Mouse (Mus musculus) hindbrain, embryonic 12.5 days (tissue): ENCODE data around the gene Sstr3. TPM values are rescaled to one million over a fixed set of nuclear protein-coding genes. Genes with fewer than 3 reads are reported as not detected.

ENCODE experiments used
- ATAC-seq: fragments of 200-750 bp; cut with Nextera tagmentation; 2 replicates; pipeline ENCODE4 v1.8.0; 2017; ENCODE audit warnings: moderate TSS enrichment; ENCODE audit not compliant: low FRiP score
- H3K27ac ChIP-seq: fragments of 300-500 bp; sonication (generic); 2 replicates; pipeline ENCODE4 v1.5.1; 2016; ENCODE audit warnings: mild to moderate bottlenecking
- H3K27me3 ChIP-seq: fragments of 300-500 bp; sonication (generic); 2 replicates; pipeline ENCODE4 v1.6.1; 2016; ENCODE audit warnings: mild to moderate bottlenecking
- H3K36me3 ChIP-seq: fragments of 300-500 bp; sonication (generic); 2 replicates; pipeline ENCODE4 v1.6.1; 2016; ENCODE audit warnings: mild to moderate bottlenecking
- H3K4me1 ChIP-seq: fragments of 300-500 bp; sonication (generic); 2 replicates; pipeline ENCODE4 v1.6.1; 2016
- H3K4me2 ChIP-seq: fragments of 300-500 bp; sonication (generic); replicated peaks from 2 replicates; pipeline ENCODE4 v1.6.1; 2016; ENCODE audit warnings: mild to moderate bottlenecking
- H3K4me3 ChIP-seq: fragments of 300-500 bp; sonication (generic); 2 replicates; pipeline ENCODE4 v1.5.1; 2016; ENCODE audit warnings: mild to moderate bottlenecking
- H3K9ac ChIP-seq: fragments of 300-500 bp; sonication (generic); 2 replicates; pipeline ENCODE4 v1.6.1; 2016; ENCODE audit warnings: mild to moderate bottlenecking, moderate library complexity
- H3K9me3 ChIP-seq: fragments of 300-500 bp; sonication (generic); replicated peaks from 2 replicates; pipeline ENCODE4 v1.6.1; 2016; ENCODE audit warnings: mild to moderate bottlenecking
- WGBS: fragments of 180-500 bp; shearing (Covaris S2); methylation state at CpG from one replicate; pipeline ENCODE4 v1.1.7; 2016; 5-methylcytosine and 5-hydroxymethylcytosine counted together
- polyA plus RNA-seq: library from polyadenylated mRNA; unstranded; fragments of >200 nt; fragmentation: Nextera tagmentation; extraction: Ambion mirVana; gene quantifications from 2 replicates; pipeline ENCODE4 v1.2.1, GENCODE M21; 2016

The Sstr3 gene
- polyA plus RNA-seq, 1 experiment from 2014 or later, result 0.09 TPM

DNA sequence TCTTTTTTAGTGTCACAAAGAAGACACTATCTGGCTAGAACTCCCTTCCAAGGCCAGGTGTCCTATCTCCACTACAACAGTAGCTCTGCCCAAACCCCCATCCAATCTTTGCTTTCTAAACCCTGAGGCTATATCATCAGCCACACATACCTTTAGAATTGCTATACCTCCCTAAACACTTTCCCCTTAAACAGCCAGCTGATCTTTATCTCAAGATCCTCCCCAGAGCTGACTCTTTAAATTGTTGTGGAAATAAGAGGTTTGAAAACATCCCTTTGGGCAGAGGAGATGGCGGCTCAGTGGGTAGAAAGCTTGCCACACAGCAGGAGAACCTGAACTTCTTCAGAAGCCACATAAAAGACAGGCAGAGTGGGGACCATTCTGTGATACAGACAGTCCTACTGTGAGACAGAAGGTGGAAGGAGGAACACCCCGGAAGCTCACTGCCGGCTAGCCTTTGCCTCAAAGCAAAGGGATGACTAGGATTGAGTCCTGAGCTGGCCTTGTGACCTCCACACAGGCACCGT is 31.9 kb upstream of the Sstr3 start:
- Histone ChIP-seq H3K27me3 (no peaks in the 10 kb centered on the region), H3K4me2 (no peak overlapping the region)
- 55% methylated on average over 3 of the region's 4 CpGs for WGBS

DNA sequence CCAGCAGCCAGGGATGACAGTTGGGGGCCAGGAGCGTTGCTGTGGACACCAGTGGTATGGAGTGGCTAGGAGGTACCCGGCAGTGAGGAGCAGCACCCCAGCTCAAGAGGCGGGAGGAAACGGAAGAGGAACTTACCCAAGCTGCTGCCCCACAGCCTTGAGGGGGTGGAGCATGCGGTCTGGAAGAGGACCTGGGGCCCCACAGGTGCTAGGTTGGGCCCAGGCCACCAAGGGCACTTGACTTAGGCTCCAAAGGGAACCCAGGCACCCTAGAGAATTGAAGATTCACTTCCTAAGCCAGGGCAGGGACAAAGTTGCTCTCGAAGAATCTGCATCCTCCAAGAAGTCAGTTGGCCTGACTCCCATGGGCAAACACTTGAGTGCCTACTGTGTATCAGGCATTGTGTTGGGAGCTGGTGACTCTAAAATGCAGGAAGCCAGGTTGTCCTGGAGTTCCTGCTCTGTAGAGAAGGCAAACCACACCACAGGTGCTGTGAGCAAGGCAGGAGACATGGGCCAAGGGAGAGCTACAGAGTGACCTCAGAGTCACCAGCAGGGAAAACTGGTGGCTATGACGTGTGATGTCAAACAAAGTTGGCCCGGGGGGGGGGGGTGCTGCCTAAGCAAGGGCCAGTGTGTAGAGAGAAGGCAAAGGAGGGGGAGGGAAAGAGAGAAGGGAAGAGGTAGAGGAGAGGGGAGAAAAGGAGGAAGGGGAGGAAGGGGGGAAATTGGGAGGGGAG is 28.3 kb upstream of the Sstr3 start, which contains the start of gene Rac2:
Gene Rac2, minus strand, starts transcription at position 126 of the 740 bp plus-strand sequence.
- 80% methylated on average over 8 of the region's 8 CpGs for WGBS
- no peaks in the 10 kb centered on the region; the same call in 1 of the 2 replicates for H3K27me3 ChIP-seq
- no peak for ATAC-seq
- no peak within 1 kb of the TSS for H3K4me2 ChIP-seq
- no peaks in the 10 kb centered on the region for H3K4me1 ChIP-seq
- H3K4me3 ChIP-seq, result no peak within 1 kb of the TSS
- H3K36me3 ChIP-seq, result no peaks in the 10 kb centered on the region
- no peak within 1 kb of the TSS for H3K27ac ChIP-seq
- H3K9ac ChIP-seq, result no peak within 1 kb of the TSS
- H3K9me3 ChIP-seq, result no peaks in the 10 kb centered on the region

More for the DNA sequence above, 31.9 kb upstream of the Sstr3 start:
- Histone ChIP-seq H3K4me1 (peaks cover 19% of the 10 kb centered on the region), H3K27ac (no peak overlapping the region), H3K36me3 (no peaks in the 10 kb centered on the region), H3K9me3 (no peaks in the 10 kb centered on the region), H3K4me3 (no peak overlapping the region), H3K9ac (no peak overlapping the region)
- ATAC-seq, result no peak

DNA sequence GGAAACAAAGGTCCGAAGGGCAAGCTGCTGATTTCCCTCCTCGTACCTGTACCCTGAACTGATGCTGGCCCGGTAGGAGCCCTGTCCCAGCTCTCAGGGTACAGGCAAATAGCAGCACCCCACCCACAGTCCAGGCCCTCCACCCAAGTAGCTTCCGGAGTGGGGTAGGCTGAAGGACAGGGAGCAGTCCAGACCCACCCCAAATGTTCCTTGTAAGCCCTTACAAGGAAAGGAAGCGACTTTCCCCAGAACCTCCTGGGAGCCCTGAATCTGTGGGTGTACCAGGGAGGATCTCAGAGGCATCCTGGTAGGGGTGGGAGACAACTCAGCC is 27.8 kb upstream of the Sstr3 start:
- no peak overlapping the region for H3K4me3 ChIP-seq
- no peaks in the 10 kb centered on the region; the same call in 1 of the 2 replicates for H3K27me3 ChIP-seq
- no peak overlapping the region for H3K4me2 ChIP-seq
- H3K27ac ChIP-seq, result no peak overlapping the region
- 89% methylated on average over 5 of the region's 5 CpGs for WGBS
- H3K9ac ChIP-seq, result no peak overlapping the region
- no peak for ATAC-seq
- H3K9me3 ChIP-seq, result no peaks in the 10 kb centered on the region
- H3K36me3 ChIP-seq, result no peaks in the 10 kb centered on the region
- H3K4me1 ChIP-seq, result no peaks in the 10 kb centered on the region

DNA sequence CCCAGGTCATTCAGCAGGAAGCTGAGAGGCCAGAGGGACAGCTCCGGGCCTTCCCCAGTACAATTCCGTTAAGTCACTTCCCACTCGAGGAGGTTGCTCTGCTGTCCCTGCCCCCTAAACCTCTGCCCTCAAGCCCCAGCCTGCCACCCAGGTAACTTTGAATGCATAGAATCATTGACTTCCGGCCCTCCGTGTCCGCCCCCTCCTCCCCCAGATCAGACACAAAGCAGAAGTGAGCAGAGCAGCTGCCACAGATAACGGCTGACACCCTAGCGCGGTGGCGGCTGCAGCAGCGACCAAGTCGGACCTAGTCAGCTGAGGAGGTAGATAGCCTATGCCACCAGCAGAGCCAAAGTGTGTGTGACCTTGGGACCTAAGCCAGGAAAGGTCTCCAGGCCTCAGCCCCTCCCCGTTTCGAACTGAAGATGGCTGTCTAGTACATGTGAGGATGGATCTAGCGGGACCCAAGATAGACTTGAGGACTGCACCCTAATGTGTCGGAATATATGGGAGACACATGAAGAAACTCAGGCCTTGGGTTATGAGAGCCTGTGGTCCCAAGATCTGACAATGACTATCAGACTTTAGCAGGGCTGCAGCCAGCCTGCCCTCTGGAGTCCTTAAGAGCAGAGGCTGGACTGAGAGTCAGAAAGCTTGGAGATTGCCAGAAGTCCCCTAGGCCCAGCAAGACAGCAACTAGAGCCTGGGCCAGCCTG is 27.2 kb upstream of the Sstr3 start:
- no peak for ATAC-seq
- H3K27me3 ChIP-seq, result no peaks in the 10 kb centered on the region; the same call in 1 of the 2 replicates
- no peaks in the 10 kb centered on the region for H3K9me3 ChIP-seq
- no peak overlapping the region for H3K4me3 ChIP-seq
- H3K27ac ChIP-seq, result no peak overlapping the region
- no peak overlapping the region for H3K4me2 ChIP-seq
- no peaks in the 10 kb centered on the region for H3K36me3 ChIP-seq
- no peak overlapping the region for H3K9ac ChIP-seq
- 67% methylated on average over 16 of the region's 16 CpGs for WGBS
- H3K4me1 ChIP-seq, result no peaks in the 10 kb centered on the region

DNA sequence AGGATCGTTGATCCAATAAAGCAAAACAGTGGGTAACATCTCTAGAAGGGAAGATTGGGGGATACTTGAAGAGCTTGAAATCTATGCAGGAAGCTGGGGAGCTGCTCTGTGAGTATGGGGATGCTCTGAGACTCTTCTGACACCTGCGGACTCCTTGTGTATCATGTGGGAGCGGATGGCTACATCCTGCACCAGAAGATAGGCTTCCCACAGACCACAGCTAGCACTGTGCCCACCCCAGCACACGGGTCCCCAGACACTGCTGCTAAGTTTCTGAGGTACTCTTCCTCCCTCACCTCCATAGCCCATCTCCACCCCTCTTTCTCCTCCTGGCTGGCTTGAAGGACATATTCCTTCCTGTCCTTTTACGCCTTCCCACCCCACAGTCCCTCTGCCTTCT is 25.7 kb upstream of the Sstr3 start:
- ATAC-seq, result no peak
- no peaks in the 10 kb centered on the region for H3K9me3 ChIP-seq
- no peak overlapping the region for H3K4me3 ChIP-seq
- H3K4me1 ChIP-seq, result no peaks in the 10 kb centered on the region
- H3K27ac ChIP-seq, result no peak overlapping the region
- 93% methylated on average over 5 of the region's 5 CpGs for WGBS
- no peak overlapping the region for H3K9ac ChIP-seq
- H3K27me3 ChIP-seq, result peaks cover 2% of the 10 kb centered on the region; the same call in 1 of the 2 replicates
- no peaks in the 10 kb centered on the region for H3K36me3 ChIP-seq
- H3K4me2 ChIP-seq, result no peak overlapping the region

DNA sequence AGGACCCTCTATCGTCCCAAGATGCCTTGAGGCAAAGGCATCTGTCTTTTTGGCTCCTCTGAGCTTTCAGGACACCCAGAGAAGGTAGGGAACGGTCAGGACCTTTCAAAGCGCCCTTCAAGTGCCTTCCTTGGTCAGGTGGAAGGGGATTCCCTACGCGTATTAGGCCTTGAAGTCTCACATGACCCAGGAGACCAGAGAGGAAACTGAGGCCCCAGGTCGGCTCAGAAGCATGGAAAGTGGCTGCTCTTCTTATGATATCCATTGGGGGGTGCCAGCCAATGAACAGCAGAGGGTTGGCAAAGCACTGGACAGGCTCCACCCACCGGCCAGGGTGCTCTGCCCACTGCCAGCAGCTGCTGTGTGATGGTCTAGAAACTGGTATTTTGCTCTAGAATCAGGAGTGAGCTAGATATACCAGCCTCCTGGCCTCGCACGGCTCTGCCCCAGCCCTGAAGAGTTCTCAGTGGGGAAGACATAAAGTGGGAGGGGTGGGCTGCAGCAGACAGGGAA is 23.2 kb upstream of the Sstr3 start:
- Histone ChIP-seq H3K27ac (no peak overlapping the region), H3K4me2 (no peak overlapping the region), H3K27me3 (peaks cover 2% of the 10 kb centered on the region; the same call in 1 of the 2 replicates), H3K9ac (no peak overlapping the region), H3K4me3 (no peak overlapping the region), H3K36me3 (no peaks in the 10 kb centered on the region), H3K9me3 (no peaks in the 10 kb centered on the region), H3K4me1 (no peaks in the 10 kb centered on the region)
- WGBS, result 75% methylated on average over 9 of the region's 9 CpGs
- no peak for ATAC-seq

DNA sequence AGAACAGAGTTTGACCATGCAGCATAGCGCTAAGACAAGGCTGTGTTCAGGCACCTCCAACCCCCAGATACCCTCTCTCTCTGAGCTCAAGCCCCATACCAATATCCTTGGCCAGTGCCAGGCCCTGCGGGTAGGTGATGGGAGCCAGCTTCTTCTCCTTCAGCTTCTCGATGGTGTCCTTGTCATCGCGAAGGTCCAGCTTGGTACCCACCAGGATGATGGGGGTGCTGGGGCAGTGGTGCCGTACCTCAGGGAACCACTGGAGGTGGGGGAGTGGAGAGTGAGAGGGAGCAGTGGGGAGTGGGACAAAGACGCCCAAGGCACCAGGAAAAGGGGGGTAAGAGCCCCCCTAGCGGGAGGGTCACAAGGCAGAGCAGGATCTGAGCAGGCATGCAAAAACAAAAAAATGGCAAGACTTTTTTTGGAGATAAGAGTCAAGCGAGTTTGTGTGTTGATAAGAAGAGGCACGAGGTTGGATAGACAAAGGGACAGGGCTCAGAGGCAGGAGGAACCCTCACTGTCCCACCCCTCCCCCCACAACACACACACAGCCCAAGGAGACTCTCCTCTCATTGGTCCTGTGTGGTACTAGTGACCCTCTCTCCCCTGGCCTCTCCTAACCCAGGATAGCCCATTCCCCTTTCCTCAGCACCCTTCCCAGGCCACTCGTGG is 20.4 kb upstream of the Sstr3 start:
- H3K27ac ChIP-seq, result no peak overlapping the region
- H3K4me1 ChIP-seq, result no peaks in the 10 kb centered on the region
- no peak overlapping the region for H3K9ac ChIP-seq
- H3K27me3 ChIP-seq, result peaks cover 2% of the 10 kb centered on the region; the same call in 1 of the 2 replicates
- no peak overlapping the region for H3K4me2 ChIP-seq
- WGBS, result 76% methylated on average over 11 of the region's 11 CpGs
- no peaks in the 10 kb centered on the region for H3K36me3 ChIP-seq
- ATAC-seq, result no peak
- no peaks in the 10 kb centered on the region for H3K9me3 ChIP-seq
- H3K4me3 ChIP-seq, result no peak overlapping the region

DNA sequence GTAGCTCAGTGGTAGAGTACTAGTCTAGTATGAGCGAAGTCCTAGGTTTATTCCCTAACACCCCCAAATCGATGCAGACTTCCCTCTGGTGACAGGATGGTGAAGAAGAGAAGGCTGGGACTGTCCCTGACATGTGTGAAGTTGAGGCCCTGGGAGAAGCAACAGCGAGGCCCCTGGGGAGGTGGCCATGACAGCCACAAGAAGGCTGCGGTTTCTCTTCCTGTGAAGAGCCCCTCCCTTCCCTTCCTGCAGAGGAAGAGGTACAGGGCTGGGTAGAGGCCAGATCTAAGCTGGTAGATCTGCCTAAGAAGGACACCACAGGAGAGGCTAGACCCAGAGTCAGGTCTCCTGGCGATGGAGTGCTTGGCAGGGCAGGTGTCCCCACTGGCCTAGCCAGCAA is 19.5 kb upstream of the Sstr3 start:
- Histone ChIP-seq H3K4me3 (no peak overlapping the region), H3K9ac (no peak overlapping the region), H3K4me2 (no peak overlapping the region), H3K27me3 (peaks cover 2% of the 10 kb centered on the region; the same call in 1 of the 2 replicates), H3K4me1 (no peaks in the 10 kb centered on the region), H3K9me3 (no peaks in the 10 kb centered on the region), H3K27ac (no peak overlapping the region), H3K36me3 (no peaks in the 10 kb centered on the region)
- 83% methylated on average over 5 of the region's 5 CpGs for WGBS
- no peak for ATAC-seq

DNA sequence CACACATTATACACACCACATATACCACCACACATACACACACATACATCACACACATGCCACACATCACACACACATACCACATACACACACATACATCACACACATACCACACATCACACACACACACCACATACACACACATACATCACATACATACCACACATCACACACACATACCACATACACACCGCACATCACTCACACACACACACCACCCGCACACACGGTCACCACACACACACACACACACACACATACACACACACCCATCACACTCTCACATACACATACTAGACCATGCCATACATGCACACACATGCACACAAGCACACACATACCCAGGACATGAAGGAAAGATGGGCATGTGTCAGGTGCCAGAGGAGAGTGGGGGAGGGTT is 18.9 kb upstream of the Sstr3 start:
- WGBS, result 99% methylated on average over 3 of the region's 3 CpGs

DNA sequence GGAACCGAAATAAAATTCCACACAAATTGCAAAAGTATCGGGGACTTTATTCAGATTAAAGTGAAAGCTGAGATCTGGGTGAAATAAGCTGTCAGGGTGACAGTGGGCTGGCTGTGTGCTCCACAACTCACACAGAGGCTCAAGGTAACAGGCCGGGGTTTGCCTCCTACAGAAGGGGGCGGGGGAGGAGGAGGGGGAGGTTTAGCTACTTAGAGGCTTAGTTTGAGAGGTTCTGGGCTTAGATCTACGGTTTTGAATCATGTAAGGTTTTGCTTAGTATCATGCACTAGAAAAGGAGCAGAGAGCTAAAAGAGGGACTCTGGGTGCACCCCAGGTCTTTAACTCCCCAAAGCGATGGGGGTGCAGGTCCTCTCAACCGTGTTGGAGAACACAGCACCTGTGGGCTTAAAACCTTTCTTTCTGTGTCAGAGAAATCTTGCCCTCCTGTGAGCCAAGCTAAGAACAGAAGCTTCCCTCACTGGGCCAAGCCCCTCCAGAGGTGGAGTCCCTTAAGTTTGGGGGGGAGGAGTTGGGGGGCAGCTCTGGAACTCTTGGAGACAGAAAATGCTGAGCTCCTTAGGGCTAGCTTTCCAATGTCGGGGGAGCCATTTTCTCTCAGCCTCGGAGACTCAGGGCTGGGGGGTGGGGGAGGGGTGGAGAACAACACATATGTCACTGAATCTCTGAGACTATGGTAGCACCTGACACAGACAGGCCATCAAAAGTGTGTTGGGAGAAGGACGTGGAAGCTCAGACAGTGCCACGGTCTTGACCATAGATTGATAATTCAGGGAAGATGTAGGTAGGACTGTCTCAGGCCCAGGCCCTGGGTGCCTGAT is 14.9 kb upstream of the Sstr3 start:
- H3K36me3 ChIP-seq, result no peaks in the 10 kb centered on the region
- no peak overlapping the region for H3K27ac ChIP-seq
- ATAC-seq, result no peak

More for the DNA sequence above, 18.9 kb upstream of the Sstr3 start:
- ATAC-seq, result no peak
- Histone ChIP-seq H3K9ac (no peak overlapping the region), H3K27ac (no peak overlapping the region), H3K36me3 (no peaks in the 10 kb centered on the region), H3K27me3 (peaks cover 2% of the 10 kb centered on the region; the same call in 1 of the 2 replicates), H3K4me1 (no peaks in the 10 kb centered on the region), H3K4me3 (no peak overlapping the region), H3K9me3 (no peaks in the 10 kb centered on the region), H3K4me2 (no peak overlapping the region)

DNA sequence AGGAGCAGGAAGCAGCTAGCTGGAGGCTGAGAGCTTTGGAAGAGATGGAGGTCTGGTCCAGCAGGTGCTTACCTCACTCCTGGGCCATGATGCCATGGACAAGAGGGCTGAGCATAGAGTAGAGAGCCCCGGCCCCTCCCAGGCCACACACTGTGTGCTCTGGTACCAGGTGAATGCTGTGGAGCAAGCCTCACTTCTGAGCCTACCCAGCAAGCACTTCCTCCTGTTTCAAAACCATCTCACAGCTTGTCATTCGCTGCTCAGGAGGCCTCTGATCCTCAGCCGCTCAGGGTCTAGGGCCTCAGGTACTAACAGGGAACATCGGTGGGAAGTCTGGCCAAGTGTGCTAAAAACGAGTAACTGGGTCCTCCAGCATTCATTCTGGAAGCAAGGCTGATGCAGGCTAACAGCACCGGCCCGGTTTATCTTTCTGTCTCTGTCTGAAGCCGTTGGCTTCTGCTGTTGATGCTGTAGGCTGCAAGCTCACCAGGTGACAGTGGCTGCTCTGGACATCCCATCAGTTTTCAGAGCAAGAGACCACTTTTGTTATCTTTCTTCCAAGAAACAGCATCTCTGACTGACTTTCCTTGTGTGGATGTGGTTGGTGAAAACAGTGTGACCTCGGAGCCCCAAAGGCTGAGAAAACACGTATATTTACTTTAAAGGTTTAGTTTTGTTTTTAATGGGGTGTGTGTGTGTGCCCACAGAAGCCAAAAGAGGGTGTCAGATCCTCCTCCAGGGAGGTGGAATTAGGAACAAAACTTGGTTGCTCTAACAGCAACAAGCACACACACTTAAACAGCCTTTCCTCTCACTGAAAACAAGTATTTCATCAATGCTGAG is 13.4 kb upstream of the Sstr3 start:
- Histone ChIP-seq H3K36me3 (no peaks in the 10 kb centered on the region), H3K4me1 (no peaks in the 10 kb centered on the region), H3K27ac (no peak overlapping the region), H3K9ac (no peak overlapping the region), H3K27me3 (no peaks in the 10 kb centered on the region), H3K9me3 (no peaks in the 10 kb centered on the region), H3K4me3 (no peak overlapping the region), H3K4me2 (no peak overlapping the region)
- 64% methylated on average over 10 of the region's 10 CpGs for WGBS
- ATAC-seq, result no peak

More for the DNA sequence above, 14.9 kb upstream of the Sstr3 start:
- Histone ChIP-seq H3K4me3 (no peak overlapping the region), H3K9ac (no peak overlapping the region), H3K4me2 (no peak overlapping the region), H3K4me1 (no peaks in the 10 kb centered on the region), H3K27me3 (no peaks in the 10 kb centered on the region), H3K9me3 (no peaks in the 10 kb centered on the region)
- 67% methylated on average over 11 of the region's 11 CpGs for WGBS
